8 mouse cellular contexts compared by ENCODE assay signal in genomic region chr13:21722993-21723836, GRCm38 (mm10). TPM values are rescaled to one million over a fixed set of nuclear protein-coding genes. Genes with fewer than 3 reads are reported as not detected.
DNase-seq lines count a peak whose midpoint lies in the region; ATAC-seq and TF ChIP-seq lines count a peak whose summit lies in the region.

No protein-coding gene starts in this region.

- H3K9me3 ChIP-seq in hindbrain, embryonic 12.5 days (replicated peaks) = no peaks in the 10 kb centered on the region
- no peaks in the 10 kb centered on the region for H3K9me3 ChIP-seq in hindbrain, embryonic 11.5 days (ENCODE audit: control insufficient read depth, low read length)
- no peaks in the 10 kb centered on the region for H3K9me3 ChIP-seq in hindbrain, postnatal 0 days (ENCODE audit: low read length)

- CTCF ChIA-PET in Patski (lab: Charles Lee) = interaction anchor here (0.9 to 1.2 kb wide), 2 partner anchors 11 kb away, joined by 3 read pairs; no protein-coding TSS in a partner anchor

- in situ Hi-C loops in Patski (cut with MboI; ENCODE audit: low pct_unique_long_range_greater_than_20kb) = loop anchor here (10.0 kb wide), 1 partner anchor 538 kb away; no protein-coding TSS in a partner anchor

- no peak for ATAC-seq in hindbrain, embryonic 12.5 days (ENCODE audit: low FRiP score)
- no peak for ATAC-seq in hindbrain, embryonic 11.5 days (ENCODE audit: low FRiP score)
- ATAC-seq in Patski = no peak
- ATAC-seq in hindbrain, postnatal 0 days = no peak
- ATAC-seq in frontal cortex, adult (ENCODE audit: low TSS enrichment) = no peak
- no peak for ATAC-seq in megakaryocyte-erythroid progenitor cell, adult 5-6 weeks (replicated peaks; ENCODE audit: low FRiP score, low TSS enrichment, poor library complexity, severe bottlenecking)

- 32% methylated on average over 5 of the region's 5 CpGs for WGBS in hindbrain, embryonic 12.5 days
- WGBS in hindbrain, embryonic 11.5 days = 33% methylated on average over 5 of the region's 5 CpGs
- WGBS in hindbrain, postnatal 0 days = 36% methylated on average over 5 of the region's 5 CpGs

- DNase-seq in hindbrain, embryonic 11.5 days (ENCODE audit: low spot score) = no peak
- no peak for DNase-seq in Patski (ENCODE audit: low read depth, low spot score)
- no peak for DNase-seq in hindbrain, postnatal 0 days (ENCODE audit: low spot score)
- peak; percentile 32 for DNase-seq in neural tube, embryonic 10.5 days (ENCODE audit: extremely low spot score, low spot score)
- DNase-seq in layer of hippocampus, adult 9-11 months = no peak

- H3K4me1 ChIP-seq in hindbrain, embryonic 12.5 days = peaks cover 20% of the 10 kb centered on the region
- peaks cover 7% of the 10 kb centered on the region; the same call in 1 of the 2 replicates for H3K4me1 ChIP-seq in hindbrain, embryonic 11.5 days (replicated peaks; ENCODE audit: control insufficient read depth, insufficient read depth, low read length)
- peaks cover 7% of the 10 kb centered on the region; the same call in 1 of the 2 replicates for H3K4me1 ChIP-seq in hindbrain, postnatal 0 days (ENCODE audit: insufficient read depth, low read length)

- H3K9ac ChIP-seq in hindbrain, embryonic 12.5 days = no peak overlapping the region
- H3K9ac ChIP-seq in hindbrain, embryonic 11.5 days (ENCODE audit: low read depth, low read length) = no peak overlapping the region
- H3K9ac ChIP-seq in hindbrain, postnatal 0 days (replicated peaks; ENCODE audit: low read length) = no peak overlapping the region

- H3K27me3 ChIP-seq in hindbrain, embryonic 12.5 days = no peaks in the 10 kb centered on the region
- H3K27me3 ChIP-seq in hindbrain, embryonic 11.5 days (ENCODE audit: control insufficient read depth, insufficient read depth, low read length) = no peaks in the 10 kb centered on the region
- H3K27me3 ChIP-seq in Patski = no peaks in the 10 kb centered on the region
- no peaks in the 10 kb centered on the region for H3K27me3 ChIP-seq in hindbrain, postnatal 0 days (ENCODE audit: insufficient read depth, low read length)

- peak overlapping the region; percentile 59 for H3K4me2 ChIP-seq in hindbrain, embryonic 12.5 days (replicated peaks)
- H3K4me2 ChIP-seq in hindbrain, embryonic 11.5 days (replicated peaks; ENCODE audit: low read depth, low read length) = no peak overlapping the region; the same call in 1 of the 2 replicates
- H3K4me2 ChIP-seq in hindbrain, postnatal 0 days (ENCODE audit: low read depth, low read length) = peak overlapping the region; percentile 59; the same call in 1 of the 2 replicates

- POLR2A ChIA-PET in Patski (lab: Charles Lee) = no interaction called here

- TF ChIP-seq CTCF in Patski (IDR thresholded peaks at IDR 0.05) = peak; percentile 23
- TF ChIP-seq CTCF in hindbrain, postnatal 0 days (IDR thresholded peaks at IDR 0.05; ENCODE audit: low read depth) = 0 out of 2 replicates have a peak, but pooled peaks have one; percentile 11

- no peak overlapping the region for H3K27ac ChIP-seq in hindbrain, embryonic 12.5 days
- H3K27ac ChIP-seq in hindbrain, embryonic 11.5 days (ENCODE audit: low read depth, low read length) = no peak overlapping the region
- peak overlapping the region; percentile 88; the same call in 1 of the 2 replicates for H3K27ac ChIP-seq in hindbrain, postnatal 0 days

- 0 out of 2 replicates have a peak overlapping the region, but pooled peaks have one; percentile 34 for H3K4me3 ChIP-seq in hindbrain, embryonic 12.5 days
- H3K4me3 ChIP-seq in hindbrain, embryonic 11.5 days (ENCODE audit: low read depth, low read length) = no peak overlapping the region
- H3K4me3 ChIP-seq in hindbrain, postnatal 0 days (ENCODE audit: low read length) = no peak overlapping the region

- H3K36me3 ChIP-seq in hindbrain, embryonic 12.5 days = no peaks in the 10 kb centered on the region
- no peaks in the 10 kb centered on the region for H3K36me3 ChIP-seq in hindbrain, embryonic 11.5 days (ENCODE audit: control insufficient read depth, insufficient read depth, low read length)
- no peaks in the 10 kb centered on the region for H3K36me3 ChIP-seq in hindbrain, postnatal 0 days (ENCODE audit: insufficient read depth, low read length)

RNA-seq across cellular contexts. Expression of gene Hist1h2bm, which starts 1.4 kb away (rescaled TPM):
- polyA plus RNA-seq in hindbrain, embryonic 12.5 days (2016; fragmentation: Nextera tagmentation; extraction: Ambion mirVana) = 2.6 and 4.9 TPM in 2 replicates
- polyA plus RNA-seq in hindbrain, embryonic 11.5 days (2014; fragmentation: Nextera tagmentation; extraction: Ambion mirVana) = 4.2 and 4.3 TPM in 2 replicates
- not detected for polyA plus RNA-seq in Patski (2021)
- 1,597 and 1,943 TPM in 2 replicates for total RNA-seq in hindbrain, postnatal 0 days (2014; rRNA removed)
- 1.3 and 1.7 TPM in 2 replicates for polyA plus RNA-seq in hindbrain, postnatal 0 days (2015; fragmentation: Nextera tagmentation; extraction: Ambion mirVana)
- total RNA-seq in megakaryocyte-erythroid progenitor cell, adult 5-6 weeks (2014; fragmentation: Nextera tagmentation) = 242 and 265 TPM in 2 replicates
- total RNA-seq in megakaryocyte-erythroid progenitor cell, adult 5-6 weeks (2017) = 262 and 417 TPM in 2 replicates

RNA-seq across cellular contexts. Expression of gene Hist1h3h, which starts 5.8 kb away (rescaled TPM):
- 8.9 and 18.3 TPM in 2 replicates for polyA plus RNA-seq in hindbrain, embryonic 12.5 days (2016; fragmentation: Nextera tagmentation; extraction: Ambion mirVana)
- 12.7 and 20.0 TPM in 2 replicates for polyA plus RNA-seq in hindbrain, embryonic 11.5 days (2014; fragmentation: Nextera tagmentation; extraction: Ambion mirVana)
- 4.9 TPM for polyA plus RNA-seq in Patski (2021)
- 1,004 and 1,140 TPM in 2 replicates for total RNA-seq in hindbrain, postnatal 0 days (2014; rRNA removed)
- 1.9 and 6.2 TPM in 2 replicates for polyA plus RNA-seq in hindbrain, postnatal 0 days (2015; fragmentation: Nextera tagmentation; extraction: Ambion mirVana)
- 21.9 TPM in 1 of 2 replicates, not detected in the other for total RNA-seq in megakaryocyte-erythroid progenitor cell, adult 5-6 weeks (2014; fragmentation: Nextera tagmentation)
- 175 and 228 TPM in 2 replicates for total RNA-seq in megakaryocyte-erythroid progenitor cell, adult 5-6 weeks (2017)

RNA-seq across cellular contexts. Expression of gene Hist1h2ai, which starts 7.0 kb away (rescaled TPM):
- 17.3 and 29.5 TPM in 2 replicates for polyA plus RNA-seq in hindbrain, embryonic 12.5 days (2016; fragmentation: Nextera tagmentation; extraction: Ambion mirVana)
- 17.3 and 25.6 TPM in 2 replicates for polyA plus RNA-seq in hindbrain, embryonic 11.5 days (2014; fragmentation: Nextera tagmentation; extraction: Ambion mirVana)
- not detected for polyA plus RNA-seq in Patski (2021)
- 934 and 1,282 TPM in 2 replicates for total RNA-seq in hindbrain, postnatal 0 days (2014; rRNA removed)
- polyA plus RNA-seq in hindbrain, postnatal 0 days (2015; fragmentation: Nextera tagmentation; extraction: Ambion mirVana) = 4.5 and 5.8 TPM in 2 replicates
- total RNA-seq in megakaryocyte-erythroid progenitor cell, adult 5-6 weeks (2014; fragmentation: Nextera tagmentation) = 3.0 and 26.7 TPM in 2 replicates
- total RNA-seq in megakaryocyte-erythroid progenitor cell, adult 5-6 weeks (2017) = 582 and 1,238 TPM in 2 replicates

RNA-seq across cellular contexts. Expression of gene Hist1h2bl, which starts 7.3 kb away (rescaled TPM):
- polyA plus RNA-seq in hindbrain, embryonic 12.5 days (2016; fragmentation: Nextera tagmentation; extraction: Ambion mirVana) = 3.6 and 4.4 TPM in 2 replicates
- 2.1 and 3.0 TPM in 2 replicates for polyA plus RNA-seq in hindbrain, embryonic 11.5 days (2014; fragmentation: Nextera tagmentation; extraction: Ambion mirVana)
- polyA plus RNA-seq in Patski (2021) = 1.1 TPM
- 541 and 615 TPM in 2 replicates for total RNA-seq in hindbrain, postnatal 0 days (2014; rRNA removed)
- 1.2 TPM in 1 of 2 replicates, not detected in the other for polyA plus RNA-seq in hindbrain, postnatal 0 days (2015; fragmentation: Nextera tagmentation; extraction: Ambion mirVana)
- total RNA-seq in megakaryocyte-erythroid progenitor cell, adult 5-6 weeks (2014; fragmentation: Nextera tagmentation) = 430 and 709 TPM in 2 replicates
- total RNA-seq in megakaryocyte-erythroid progenitor cell, adult 5-6 weeks (2017) = 345 and 387 TPM in 2 replicates

RNA-seq across cellular contexts. Expression of gene Hist1h4j, which starts 11.6 kb away (rescaled TPM):
- 0.98 and 1.0 TPM in 2 replicates for polyA plus RNA-seq in hindbrain, embryonic 12.5 days (2016; fragmentation: Nextera tagmentation; extraction: Ambion mirVana)
- polyA plus RNA-seq in hindbrain, embryonic 11.5 days (2014; fragmentation: Nextera tagmentation; extraction: Ambion mirVana) = 0.94 and 1.4 TPM in 2 replicates
- 1.2 TPM for polyA plus RNA-seq in Patski (2021)
- total RNA-seq in hindbrain, postnatal 0 days (2014; rRNA removed) = 1,214 and 1,310 TPM in 2 replicates
- polyA plus RNA-seq in hindbrain, postnatal 0 days (2015; fragmentation: Nextera tagmentation; extraction: Ambion mirVana) = not detected in 2 replicates
- total RNA-seq in megakaryocyte-erythroid progenitor cell, adult 5-6 weeks (2014; fragmentation: Nextera tagmentation) = 3.8 and 29.3 TPM in 2 replicates
- total RNA-seq in megakaryocyte-erythroid progenitor cell, adult 5-6 weeks (2017) = 302 and 554 TPM in 2 replicates
